Mouse (Mus musculus) stomach, embryonic 16.5 days (tissue): Measurements from ENCODE around the gene Il23a. TPM values are rescaled to one million over a fixed set of nuclear protein-coding genes. Genes with fewer than 3 reads are reported as not detected.

Experiments used
- ATAC-seq: fragments of 200-750 bp; cut with Nextera tagmentation; 2 replicates; pipeline ENCODE4 v1.8.0; 2017; ENCODE audit warnings: moderate number of reproducible peaks, moderate TSS enrichment; ENCODE audit not compliant: insufficient read depth, low FRiP score
- H3K27ac ChIP-seq: fragments of 300-500 bp; sonication (generic); 2 replicates; pipeline ENCODE4 v1.5.1; 2014; ENCODE audit warnings: low read length
- H3K27me3 ChIP-seq: fragments of 300-500 bp; sonication (generic); 2 replicates; pipeline ENCODE4 v1.6.1; 2014; ENCODE audit warnings: low read length, control low read depth, mixed read lengths; ENCODE audit not compliant: control insufficient read depth, insufficient read depth
- H3K36me3 ChIP-seq: fragments of 300-500 bp; sonication (generic); 2 replicates; pipeline ENCODE4 v1.6.1; 2014; ENCODE audit warnings: low read length; ENCODE audit not compliant: control insufficient read depth, insufficient read depth
- H3K4me1 ChIP-seq: fragments of 300-500 bp; sonication (generic); 2 replicates; pipeline ENCODE4 v1.6.1; 2014; ENCODE audit warnings: low read length, control low read depth, mixed read lengths; ENCODE audit not compliant: control insufficient read depth, insufficient read depth
- H3K4me2 ChIP-seq: fragments of 300-500 bp; sonication (generic); 2 replicates; pipeline ENCODE4 v1.6.1; 2014; ENCODE audit warnings: low read depth, low read length, mixed read lengths
- H3K4me3 ChIP-seq: fragments of 300-500 bp; sonication (generic); replicated peaks from 2 replicates; pipeline ENCODE4 v1.5.1; 2014; ENCODE audit warnings: mild to moderate bottlenecking, low read length
- H3K9ac ChIP-seq: fragments of 300-500 bp; sonication (generic); 2 replicates; pipeline ENCODE4 v1.6.1; 2014; ENCODE audit warnings: low read length
- H3K9me3 ChIP-seq: fragments of 300-500 bp; sonication (generic); replicated peaks from 2 replicates; pipeline ENCODE4 v1.6.1; 2016; ENCODE audit warnings: low read length, control low read depth; ENCODE audit not compliant: control insufficient read depth
- WGBS: fragments of 180-500 bp; shearing (Covaris S2); extraction: QIAGEN DNeasy Blood & Tissue Kit; methylation state at CpG from one replicate; pipeline ENCODE4 v1.1.7; 2014; 5-methylcytosine and 5-hydroxymethylcytosine counted together
- polyA plus RNA-seq: library from polyadenylated mRNA; unstranded; fragments of >200 nt; fragmentation: Nextera tagmentation; extraction: Ambion mirVana; gene quantifications from 2 replicates; pipeline ENCODE4 v1.2.1, GENCODE M21; 2015

Gene Il23a
- polyA plus RNA-seq, result 0.55 and 0.57 TPM in 2 replicates

DNA sequence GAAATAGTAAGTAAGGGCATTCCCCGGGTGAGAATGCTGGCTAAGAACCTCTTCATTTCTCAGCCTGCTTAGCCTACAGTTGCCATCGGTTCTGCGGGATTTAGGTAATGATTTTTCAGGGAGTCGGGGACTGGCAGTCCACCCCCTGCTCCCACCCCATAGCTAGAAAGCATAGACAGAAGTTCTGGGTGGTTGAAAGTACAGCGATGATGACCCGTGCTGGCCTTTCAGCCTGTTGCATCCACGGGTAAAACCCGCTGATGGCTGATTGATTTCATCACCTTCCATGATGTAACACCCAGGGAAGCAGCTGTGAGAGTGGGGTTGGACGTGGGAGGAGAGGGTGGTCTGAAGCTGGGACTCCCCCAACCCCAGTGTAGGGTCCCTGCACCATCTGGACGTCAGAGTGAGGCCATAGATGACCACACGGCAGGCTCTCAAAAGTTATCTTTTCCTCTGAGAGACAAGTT is at the start of gene Il23a:
TSS of gene Il23a (minus strand) at position 51 of the 470 bp plus-strand sequence.
- Histone ChIP-seq H3K27me3 (no peaks in the 10 kb centered on the region), H3K9ac (no peak within 1 kb of the TSS), H3K36me3 (no peaks in the 10 kb centered on the region), H3K9me3 (no peaks in the 10 kb centered on the region), H3K27ac (no peak within 1 kb of the TSS), H3K4me2 (no peak within 1 kb of the TSS), H3K4me3 (no peak within 1 kb of the TSS), H3K4me1 (peaks cover 7% of the 10 kb centered on the region)
- ATAC-seq, result no peak
- WGBS, result 77% methylated on average over 11 of the region's 11 CpGs

DNA sequence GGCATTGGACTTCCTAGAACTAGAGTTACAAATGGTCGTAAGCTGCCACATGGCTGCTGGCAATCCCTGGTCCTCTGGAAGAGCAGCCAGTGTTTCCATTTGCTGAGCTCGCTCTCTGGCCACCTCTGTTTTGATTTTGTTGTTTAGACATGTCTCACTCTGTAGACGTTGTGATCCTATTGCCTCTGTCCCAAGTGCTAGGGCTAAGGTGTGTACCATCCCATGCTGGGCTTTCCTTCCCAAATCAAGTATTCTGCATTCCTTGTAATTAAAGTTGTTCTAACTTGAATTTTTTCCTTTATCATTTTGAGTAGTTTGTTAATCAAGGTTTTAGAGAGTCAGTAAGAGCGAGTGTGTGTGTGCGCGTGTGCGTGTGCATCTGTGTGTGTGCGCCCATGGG is 49.0 kb upstream of the Il23a start:
- Histone ChIP-seq H3K27ac (no peak overlapping the region), H3K4me3 (no peak overlapping the region), H3K9ac (no peak overlapping the region), H3K4me2 (no peak overlapping the region), H3K36me3 (peaks cover 21% of the 10 kb centered on the region; the same call in 1 of the 2 replicates), H3K9me3 (no peaks in the 10 kb centered on the region), H3K27me3 (no peaks in the 10 kb centered on the region), H3K4me1 (peaks cover 9% of the 10 kb centered on the region)
- 84% methylated on average over 8 of the region's 8 CpGs for WGBS
- no peak for ATAC-seq

DNA sequence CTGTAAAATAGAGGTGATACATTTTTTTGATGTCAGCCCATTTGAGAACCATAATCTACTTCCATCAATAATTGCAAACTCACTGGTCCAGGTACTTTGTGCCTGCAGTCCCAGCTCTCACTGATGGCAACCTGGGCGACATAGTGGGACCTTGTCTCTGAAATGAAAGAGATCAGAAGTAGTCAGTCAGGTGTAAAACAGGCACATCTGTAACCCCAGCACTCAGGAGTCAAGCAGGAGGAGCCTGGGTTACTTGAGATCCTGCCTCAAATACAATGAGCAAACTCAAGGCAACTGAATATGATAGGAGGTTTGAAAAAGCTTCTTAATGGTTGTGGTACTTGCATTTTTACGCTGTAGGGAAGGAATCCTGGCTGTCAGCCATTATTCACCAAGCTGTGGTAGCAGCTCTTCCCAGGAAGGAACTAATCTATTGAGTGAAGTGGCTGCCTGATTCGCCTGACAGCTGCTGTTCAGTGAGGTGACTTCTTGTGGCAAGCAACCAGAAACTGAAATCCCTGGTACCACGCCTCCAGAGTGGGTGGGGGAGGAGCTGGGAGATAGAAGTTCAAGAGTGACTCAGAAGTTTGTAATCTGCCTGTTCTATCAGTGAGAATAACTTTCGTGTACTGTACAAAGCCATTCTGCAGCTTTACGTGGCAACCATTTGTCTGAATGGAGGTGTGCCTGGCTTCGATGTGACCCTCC is 46.2 kb upstream of the Il23a start:
- 16% methylated on average over 7 of the region's 7 CpGs for WGBS
- Histone ChIP-seq H3K36me3 (no peaks in the 10 kb centered on the region), H3K4me1 (peaks cover 9% of the 10 kb centered on the region), H3K9me3 (no peaks in the 10 kb centered on the region), H3K9ac (peak overlapping the region; percentile 48; the same call in 1 of the 2 replicates), H3K27ac (peak overlapping the region; percentile 86), H3K27me3 (no peaks in the 10 kb centered on the region), H3K4me3 (peak overlapping the region; percentile 26), H3K4me2 (peak overlapping the region; percentile 40)
- peak; percentile 91 for ATAC-seq

DNA sequence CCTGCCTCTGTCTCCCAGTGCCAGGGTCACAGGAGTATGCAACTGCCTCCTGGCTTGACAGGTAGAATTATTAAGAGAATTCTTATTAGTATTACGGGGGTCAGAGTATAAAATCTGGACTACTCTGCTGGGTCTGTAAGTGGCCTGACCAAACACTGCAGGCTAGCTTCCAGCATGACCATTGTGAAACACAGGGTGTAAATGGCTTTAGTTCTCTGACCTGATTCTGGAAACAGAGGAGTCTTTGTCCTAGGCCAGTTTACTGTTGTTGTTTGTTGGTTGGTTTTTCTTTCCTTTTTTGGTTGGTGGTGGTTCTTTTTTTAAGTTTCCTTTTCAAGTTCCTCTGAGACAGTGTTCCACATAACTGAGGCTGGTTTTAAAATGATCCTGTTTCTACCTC is 44.9 kb upstream of the Il23a start:
- no peak for ATAC-seq
- Histone ChIP-seq H3K27me3 (no peaks in the 10 kb centered on the region), H3K4me1 (peaks cover 16% of the 10 kb centered on the region), H3K9me3 (no peaks in the 10 kb centered on the region), H3K9ac (no peak overlapping the region; the same call in 1 of the 2 replicates), H3K27ac (peak overlapping the region; percentile 40; the same call in 1 of the 2 replicates), H3K36me3 (no peaks in the 10 kb centered on the region), H3K4me2 (no peak overlapping the region), H3K4me3 (no peak overlapping the region)
- 86% methylated on average over 1 of the region's 1 CpGs for WGBS

DNA sequence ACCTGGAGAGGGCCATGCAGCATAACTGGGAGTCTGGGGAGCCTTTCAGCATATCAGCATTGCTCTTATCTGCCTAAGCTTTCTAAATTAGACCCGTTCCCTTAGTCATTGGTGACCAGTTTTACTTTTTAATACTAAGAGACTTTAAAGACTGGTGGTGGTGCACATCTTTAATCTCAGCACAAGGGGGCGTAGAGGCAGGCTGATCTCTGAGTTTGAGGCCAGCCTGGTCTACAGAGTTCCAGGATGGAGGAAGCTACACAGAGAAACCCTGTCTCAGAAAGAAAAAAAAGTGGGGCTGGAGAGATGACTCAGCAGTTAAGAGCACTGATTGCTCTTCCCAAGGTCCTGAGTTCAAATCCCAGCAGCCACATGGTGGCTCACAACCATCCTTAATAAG is 41.7 kb upstream of the Il23a start:
- no peaks in the 10 kb centered on the region for H3K27me3 ChIP-seq
- H3K4me2 ChIP-seq, result no peak overlapping the region
- H3K27ac ChIP-seq, result no peak overlapping the region
- no peaks in the 10 kb centered on the region for H3K36me3 ChIP-seq
- no peak overlapping the region for H3K4me3 ChIP-seq
- ATAC-seq, result no peak
- no peak overlapping the region for H3K9ac ChIP-seq
- 75% methylated on average over 2 of the region's 2 CpGs for WGBS
- no peaks in the 10 kb centered on the region for H3K9me3 ChIP-seq
- peaks cover 24% of the 10 kb centered on the region for H3K4me1 ChIP-seq

DNA sequence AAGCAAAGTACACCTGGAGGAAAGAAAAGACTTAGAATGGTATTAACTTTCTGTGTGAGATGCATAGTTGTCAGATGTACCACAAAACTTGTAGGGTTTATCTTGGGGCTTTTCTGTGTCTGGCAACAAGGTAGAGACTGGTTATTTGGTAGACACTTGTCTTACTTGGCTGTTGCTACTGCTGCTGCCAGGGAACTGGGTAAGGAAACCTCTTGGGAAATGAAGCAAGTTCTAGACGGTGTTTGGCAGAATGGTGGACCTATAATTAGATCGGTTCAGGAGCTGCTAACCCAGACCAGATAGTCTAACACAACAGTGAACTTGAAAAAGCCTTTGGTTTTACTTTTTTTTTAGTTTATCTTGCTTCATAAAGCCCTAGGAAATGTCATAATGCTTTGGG is 40.4 kb upstream of the Il23a start:
- Histone ChIP-seq H3K36me3 (no peaks in the 10 kb centered on the region), H3K4me1 (peaks cover 15% of the 10 kb centered on the region), H3K27me3 (no peaks in the 10 kb centered on the region), H3K9me3 (no peaks in the 10 kb centered on the region), H3K4me2 (peak overlapping the region; percentile 84), H3K4me3 (peak overlapping the region; percentile 98), H3K9ac (peak overlapping the region; percentile 95; the same call in 1 of the 2 replicates), H3K27ac (peak overlapping the region; percentile 98; the same call in 1 of the 2 replicates)
- no peak for ATAC-seq
- 64% methylated on average over 2 of the region's 2 CpGs for WGBS

DNA sequence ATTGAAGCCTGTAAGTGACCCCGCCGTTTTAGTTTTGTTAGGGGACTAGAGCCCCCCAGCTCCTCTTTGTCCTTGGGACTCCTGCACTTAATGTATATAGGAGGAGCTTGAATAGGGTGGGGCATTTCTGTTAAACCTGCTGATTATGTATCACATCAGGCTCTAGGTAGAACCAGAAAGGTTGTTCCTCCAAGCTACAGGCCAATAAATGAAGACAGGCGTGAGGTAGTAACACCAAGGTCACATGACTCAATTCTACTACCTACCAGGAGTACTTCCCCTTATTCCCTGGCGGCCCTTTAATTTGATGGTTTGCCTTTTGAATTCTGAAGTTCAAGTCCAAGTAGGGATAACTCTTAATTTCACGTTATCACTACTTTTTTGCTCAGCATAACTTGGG is 39.9 kb upstream of the Il23a start:
- no peaks in the 10 kb centered on the region for H3K9me3 ChIP-seq
- H3K4me1 ChIP-seq, result peaks cover 15% of the 10 kb centered on the region
- peak; percentile 15; the same call in 1 of the 2 replicates for ATAC-seq
- H3K4me3 ChIP-seq, result peak overlapping the region; percentile 98
- WGBS, result 15% methylated on average over 5 of the region's 5 CpGs
- peak overlapping the region; percentile 84 for H3K4me2 ChIP-seq
- H3K27ac ChIP-seq, result peak overlapping the region; percentile 98
- H3K36me3 ChIP-seq, result no peaks in the 10 kb centered on the region
- peak overlapping the region; percentile 95 for H3K9ac ChIP-seq
- no peaks in the 10 kb centered on the region for H3K27me3 ChIP-seq

DNA sequence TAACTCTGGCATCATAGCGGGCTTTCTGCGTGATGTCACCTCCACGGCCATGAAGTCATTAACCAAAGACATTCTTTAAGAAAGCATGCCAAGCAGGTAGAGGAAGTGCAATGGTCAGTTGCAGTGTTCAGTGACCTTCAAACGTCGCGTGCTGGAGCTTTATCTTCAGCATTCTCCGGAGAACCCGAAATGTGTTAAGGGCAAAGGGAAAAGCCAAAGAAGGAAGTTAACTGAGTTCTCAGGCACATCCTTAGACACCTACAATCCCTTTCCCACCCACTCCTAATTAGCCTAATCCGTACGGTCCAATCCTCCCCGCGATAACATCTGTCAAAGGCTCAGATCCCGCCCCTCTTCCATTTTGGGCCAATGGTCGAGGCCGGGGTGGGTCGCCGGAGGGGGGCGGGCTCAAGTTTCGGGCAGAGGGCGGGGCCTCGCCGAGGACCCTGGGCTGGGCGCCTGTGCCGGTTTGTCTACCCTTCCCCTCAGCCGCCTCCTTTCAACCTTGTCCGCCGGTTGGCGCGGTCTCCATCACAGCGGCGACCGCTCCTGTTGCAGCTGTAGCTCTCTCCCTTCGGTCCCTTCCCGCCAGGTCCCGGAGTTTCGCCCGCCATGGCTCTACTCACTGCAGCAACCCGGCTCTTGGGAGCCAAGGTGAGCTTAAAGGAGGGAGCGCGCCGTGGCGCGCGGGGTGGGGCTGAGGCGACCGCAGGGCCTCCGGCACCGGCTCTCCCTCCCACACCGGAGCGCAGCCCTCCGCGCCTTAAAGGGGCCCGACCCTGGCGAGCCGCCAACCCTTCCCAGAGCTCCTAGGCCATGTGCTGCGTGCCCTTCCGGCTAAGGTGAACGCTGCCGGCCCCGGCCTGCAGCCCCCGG is 39.0 kb upstream of the Il23a start, which contains the start of gene Cs:
TSS of gene Cs (plus strand) at position 429 of the 876 bp plus-strand sequence.
- WGBS, result under 1% methylated on average over 61 of the region's 61 CpGs
- Histone ChIP-seq H3K27me3 (no peaks in the 10 kb centered on the region), H3K9me3 (no peaks in the 10 kb centered on the region), H3K4me2 (peak within 1 kb of the TSS; percentile 84), H3K36me3 (no peaks in the 10 kb centered on the region), H3K27ac (peak within 1 kb of the TSS; percentile 98), H3K9ac (peak within 1 kb of the TSS; percentile 95), H3K4me3 (peak within 1 kb of the TSS; percentile 98), H3K4me1 (peaks cover 15% of the 10 kb centered on the region)
- peak; percentile 97 for ATAC-seq
